Mouse (Mus musculus): ENCODE data around the gene Mnt.

GRCm38 (mm10) chr11:74833536-74834358, 3.0 kb downstream of the Mnt start:
- TF ChIP-seq CTCF (conservative IDR thresholded peaks at IDR 0.05; ENCODE audit: low read length) (no peak), NANOG (IDR thresholded peaks at IDR 0.05; ENCODE audit: borderline replicate concordance, low read length) (no peak), POU5F1 (IDR thresholded peaks at IDR 0.05; ENCODE audit: borderline replicate concordance, low read length) (no peak)

Data from E14TG2a.4 (cell line).